ENCODE assay signal across 8 mouse cellular contexts in genomic region chr1:134098726-134099515, GRCm38 (mm10). TPM values are rescaled to one million over a fixed set of nuclear protein-coding genes. Genes with fewer than 3 reads are reported as not detected.
DNase-seq lines count a peak whose midpoint lies in the region; ATAC-seq and TF ChIP-seq lines count a peak whose summit lies in the region.

No protein-coding gene starts in this region.

- peak; percentile 89 for DNase-seq in CD4-positive helper T cell, adult 2 months (ENCODE audit: low read depth, low spot score)
- peak; percentile 86 to 87 for DNase-seq in adrenal gland, postnatal 36 days
- peak; percentile 67 for DNase-seq in liver, embryonic 11.5 days (ENCODE audit: low spot score)

- H3K79me2 ChIP-seq in myocyte (ENCODE audit: control insufficient read depth, insufficient read depth), result no peaks in the 10 kb centered on the region

- H3K27ac ChIP-seq in heart, embryonic 12.5 days (ENCODE audit: poor library complexity, severe bottlenecking), result peak overlapping the region; percentile 97
- peak overlapping the region; percentile 94 for H3K27ac ChIP-seq in kidney, embryonic 15.5 days
- H3K27ac ChIP-seq in liver, embryonic 11.5 days (ENCODE audit: low read depth, low read length), result peak overlapping the region; percentile 81
- H3K27ac ChIP-seq in stomach, embryonic 15.5 days, result peak overlapping the region; percentile 93

- peaks cover 63% of the 10 kb centered on the region for H3K4me1 ChIP-seq in heart, embryonic 12.5 days (replicated peaks)
- peaks cover 63% of the 10 kb centered on the region for H3K4me1 ChIP-seq in kidney, embryonic 15.5 days
- peaks cover 31% of the 10 kb centered on the region for H3K4me1 ChIP-seq in liver, embryonic 11.5 days (replicated peaks; ENCODE audit: control insufficient read depth, insufficient read depth, low read length)
- peaks cover 56% of the 10 kb centered on the region for H3K4me1 ChIP-seq in stomach, embryonic 15.5 days

- WGBS in heart, embryonic 12.5 days, result under 1% methylated on average over 17 of the region's 17 CpGs
- 5% methylated on average over 17 of the region's 17 CpGs for WGBS in kidney, embryonic 15.5 days
- WGBS in liver, embryonic 11.5 days, result 3% methylated on average over 17 of the region's 17 CpGs
- WGBS in stomach, embryonic 15.5 days, result 2% methylated on average over 17 of the region's 17 CpGs

- no peak overlapping the region for H3ac ChIP-seq in myocyte (ENCODE audit: control insufficient read depth, insufficient read length)

- no peaks in the 10 kb centered on the region for H3K27me3 ChIP-seq in heart, embryonic 12.5 days (replicated peaks)
- no peaks in the 10 kb centered on the region for H3K27me3 ChIP-seq in kidney, embryonic 15.5 days
- peaks cover 2% of the 10 kb centered on the region; the same call in 1 of the 2 replicates for H3K27me3 ChIP-seq in liver, embryonic 11.5 days (replicated peaks; ENCODE audit: control insufficient read depth, insufficient read depth, low read length)
- H3K27me3 ChIP-seq in myocyte (ENCODE audit: control insufficient read depth, insufficient read depth, insufficient read length), result no peaks in the 10 kb centered on the region
- no peaks in the 10 kb centered on the region for H3K27me3 ChIP-seq in stomach, embryonic 15.5 days (replicated peaks)

- H3K9ac ChIP-seq in heart, embryonic 12.5 days, result peak overlapping the region; percentile 60
- peak overlapping the region; percentile 31 for H3K9ac ChIP-seq in kidney, embryonic 15.5 days
- H3K9ac ChIP-seq in liver, embryonic 11.5 days (ENCODE audit: low read depth, low read length), result peak overlapping the region; percentile 80
- peak overlapping the region; percentile 37; the same call in 1 of the 2 replicates for H3K9ac ChIP-seq in stomach, embryonic 15.5 days

- H3K36me3 ChIP-seq in heart, embryonic 12.5 days, result no peaks in the 10 kb centered on the region
- no peaks in the 10 kb centered on the region for H3K36me3 ChIP-seq in kidney, embryonic 15.5 days
- no peaks in the 10 kb centered on the region for H3K36me3 ChIP-seq in liver, embryonic 11.5 days (ENCODE audit: control insufficient read depth, insufficient read depth, low read length)
- no peaks in the 10 kb centered on the region for H3K36me3 ChIP-seq in myocyte (ENCODE audit: control insufficient read depth, insufficient read depth)
- H3K36me3 ChIP-seq in stomach, embryonic 15.5 days, result no peaks in the 10 kb centered on the region

- H3K9me3 ChIP-seq in heart, embryonic 12.5 days (replicated peaks), result no peaks in the 10 kb centered on the region
- H3K9me3 ChIP-seq in kidney, embryonic 15.5 days (replicated peaks), result no peaks in the 10 kb centered on the region
- no peaks in the 10 kb centered on the region for H3K9me3 ChIP-seq in liver, embryonic 11.5 days (ENCODE audit: control insufficient read depth, low read length)
- no peaks in the 10 kb centered on the region for H3K9me3 ChIP-seq in stomach, embryonic 15.5 days

- TF ChIP-seq POLR2A in myocyte (IDR thresholded peaks at IDR 0.05; ENCODE audit: insufficient read length, low read depth), result peak; percentile 61

- H3K4me2 ChIP-seq in heart, embryonic 12.5 days, result peak overlapping the region; percentile 61
- H3K4me2 ChIP-seq in kidney, embryonic 15.5 days, result peak overlapping the region; percentile 67
- H3K4me2 ChIP-seq in liver, embryonic 11.5 days, result peak overlapping the region; percentile 70
- peak overlapping the region; percentile 92 for H3K4me2 ChIP-seq in myocyte (ENCODE audit: low read depth)
- H3K4me2 ChIP-seq in stomach, embryonic 15.5 days, result peak overlapping the region; percentile 77

- ATAC-seq in erythroblast, adult 5-6 weeks (replicated peaks; ENCODE audit: low FRiP score, poor library complexity, severe bottlenecking), result peak; percentile 85
- peak; percentile 92 for ATAC-seq in heart, embryonic 12.5 days (ENCODE audit: insufficient number of reproducible peaks, low FRiP score)
- peak; percentile 93 for ATAC-seq in kidney, embryonic 15.5 days (replicated peaks; ENCODE audit: low FRiP score)
- ATAC-seq in liver, embryonic 11.5 days (replicated peaks; ENCODE audit: low FRiP score), result peak; percentile 92
- peak; percentile 84 for ATAC-seq in stomach, embryonic 15.5 days (ENCODE audit: insufficient read depth, low FRiP score, low read depth)

- peak overlapping the region; percentile 36 for H3K4me3 ChIP-seq in heart, embryonic 12.5 days
- peak overlapping the region; percentile 41 for H3K4me3 ChIP-seq in kidney, embryonic 15.5 days (replicated peaks)
- peak overlapping the region; percentile 57 for H3K4me3 ChIP-seq in liver, embryonic 11.5 days (ENCODE audit: low read depth, low read length)
- H3K4me3 ChIP-seq in myocyte, result peak overlapping the region; percentile 18
- peak overlapping the region; percentile 45 for H3K4me3 ChIP-seq in stomach, embryonic 15.5 days (replicated peaks)

TF ChIP-seq in myocyte, 11 proteins besides CTCF, POLR2A, EP300 and RAD21:
- no peak for TF ChIP-seq USF1 (IDR thresholded peaks at IDR 0.05; ENCODE audit: low read depth)
- TF ChIP-seq MAX (IDR thresholded peaks at IDR 0.05; ENCODE audit: low read depth), result no peak
- TF ChIP-seq MYOD1 (IDR thresholded peaks at IDR 0.05; ENCODE audit: control insufficient read depth in 1 of 3, insufficient read length in 2 of 3, low read depth in 2 of 3), result peak in 1 of 3 experiments; percentile 2
- no peak for TF ChIP-seq REST (IDR thresholded peaks at IDR 0.05; ENCODE audit: insufficient read depth, insufficient read length)
- TF ChIP-seq MYOG (IDR thresholded peaks at IDR 0.05; ENCODE audit: control insufficient read depth in 1 of 3, insufficient read depth in 1 of 3, insufficient read length in 2 of 3, low read depth in 2 of 3), result no peak
- no peak for TF ChIP-seq TCF3 (IDR thresholded peaks at IDR 0.05; ENCODE audit: insufficient read length, low read depth)
- no peak for TF ChIP-seq TCF12 (IDR thresholded peaks at IDR 0.05; ENCODE audit: insufficient read depth, poor library complexity, severe bottlenecking)
- peak; percentile 63 for TF ChIP-seq SRF (IDR thresholded peaks at IDR 0.05; ENCODE audit: control insufficient read depth, insufficient read length, low read depth)
TF ChIP-seq in myocyte: peak in this region for 2.

RNA-seq across cellular contexts. Expression of gene Chit1, which starts 12.1 kb away (rescaled TPM):
- total RNA-seq in adrenal gland, postnatal 36 days (2021), result not detected
- total RNA-seq in erythroblast, adult 5-6 weeks (2015; ENCODE audit: low replicate concordance), result 1.3 and 2.9 TPM in 2 replicates
- 0.28 TPM in 1 of 2 replicates, not detected in the other for total RNA-seq in erythroblast, adult 5-6 weeks (2017; ENCODE audit: low replicate concordance)
- 0.32 and 0.49 TPM in 2 replicates for polyA plus RNA-seq in heart, embryonic 12.5 days (2016; fragmentation: Nextera tagmentation; extraction: Ambion mirVana)
- 0.30 and 0.31 TPM in 2 replicates for polyA plus RNA-seq in kidney, embryonic 15.5 days (2015; fragmentation: Nextera tagmentation; extraction: Ambion mirVana)
- not detected in 2 replicates for polyA plus RNA-seq in liver, embryonic 11.5 days (2014; fragmentation: Nextera tagmentation; extraction: Ambion mirVana)
- 0.08 TPM for polyA plus RNA-seq in myocyte (2012; fragmentation: generic; extraction: Trizol)
- polyA plus RNA-seq in stomach, embryonic 15.5 days (2015; fragmentation: Nextera tagmentation; extraction: Ambion mirVana), result 0.70 and 1.1 TPM in 2 replicates

RNA-seq across cellular contexts. Expression of gene Btg2, which starts 20.0 kb away (rescaled TPM):
- 10 to 100 TPM; 38.7 to 39.1 TPM for total RNA-seq in adrenal gland, postnatal 36 days (2021)
- 173 and 183 TPM in 2 replicates for total RNA-seq in erythroblast, adult 5-6 weeks (2015; ENCODE audit: low replicate concordance)
- total RNA-seq in erythroblast, adult 5-6 weeks (2017; ENCODE audit: low replicate concordance), result 354 and 411 TPM in 2 replicates
- polyA plus RNA-seq in heart, embryonic 12.5 days (2016; fragmentation: Nextera tagmentation; extraction: Ambion mirVana), result 37.8 and 40.4 TPM in 2 replicates
- 31.1 and 32.2 TPM in 2 replicates for polyA plus RNA-seq in kidney, embryonic 15.5 days (2015; fragmentation: Nextera tagmentation; extraction: Ambion mirVana)
- 38.6 and 39.9 TPM in 2 replicates for polyA plus RNA-seq in liver, embryonic 11.5 days (2014; fragmentation: Nextera tagmentation; extraction: Ambion mirVana)
- 13.8 TPM for polyA plus RNA-seq in myocyte (2012; fragmentation: generic; extraction: Trizol)
- polyA plus RNA-seq in stomach, embryonic 15.5 days (2015; fragmentation: Nextera tagmentation; extraction: Ambion mirVana), result 72.2 and 72.4 TPM in 2 replicates

Comparison
In these comparisons a context has a peak if more than half of its experiments do, and no peak if none do; other contexts are left out.
1. Peak in every context shown above with its lines: DNase-seq, ATAC-seq, H3K4me3 ChIP-seq and H3K27ac ChIP-seq.